Mouse (Mus musculus): ENCODE results near the gene Col8a2. TPM values are rescaled to one million over a fixed set of nuclear protein-coding genes. Genes with fewer than 3 reads are reported as not detected.

The Col8a2 gene
- total and polyA plus RNA-seq, 2 experiments from 2014 or later, result 5.9 to 17.7 TPM

- H3K36me3 ChIP-seq (ENCODE audit: insufficient read depth, low read length), result peaks cover 5% of the 10 kb centered on the region; the same call in 1 of the 2 replicates
- 62% methylated on average over 4 of the region's 4 CpGs for WGBS
- no peak for ATAC-seq
Measured at GRCm38 (mm10) chr4:126339461-126339860, 52.9 kb downstream of the Col8a2 start.

GRCm38 (mm10) chr4:126343451-126343850 is 56.9 kb downstream of the Col8a2 start:
- ATAC-seq, result no peak
- no peaks in the 10 kb centered on the region for H3K4me1 ChIP-seq (ENCODE audit: insufficient read depth, low read length)
- WGBS, result 77% methylated on average over 4 of the region's 4 CpGs

More at GRCm38 (mm10) chr4:126339461-126339860, 52.9 kb downstream of the Col8a2 start:
- no peak for TF ChIP-seq CTCF (IDR thresholded peaks at IDR 0.05; ENCODE audit: low read depth)
- no peak for DNase-seq (ENCODE audit: low spot score)
- no peaks in the 10 kb centered on the region for H3K9me3 ChIP-seq (ENCODE audit: low read length)
- no peaks in the 10 kb centered on the region for H3K4me1 ChIP-seq (ENCODE audit: insufficient read depth, low read length)
- H3K4me2 ChIP-seq (ENCODE audit: low read depth, low read length), result no peak overlapping the region
- no peak overlapping the region for H3K4me3 ChIP-seq (ENCODE audit: low read length)
- no peak overlapping the region for H3K9ac ChIP-seq (replicated peaks; ENCODE audit: low read length)
- H3K27ac ChIP-seq, result no peak overlapping the region
- H3K27me3 ChIP-seq (ENCODE audit: insufficient read depth, low read length), result no peaks in the 10 kb centered on the region

GRCm38 (mm10) chr4:126360069-126360468 is 73.5 kb downstream of the Col8a2 start:
- no peaks in the 10 kb centered on the region for H3K27me3 ChIP-seq (ENCODE audit: insufficient read depth, low read length)
- no peak overlapping the region for H3K9ac ChIP-seq (replicated peaks; ENCODE audit: low read length)
- 98% methylated on average over 1 of the region's 1 CpGs for WGBS
- peaks cover 37% of the 10 kb centered on the region for H3K36me3 ChIP-seq (ENCODE audit: insufficient read depth, low read length)
- no peak for TF ChIP-seq CTCF (IDR thresholded peaks at IDR 0.05; ENCODE audit: low read depth)
- no peak overlapping the region for H3K4me2 ChIP-seq (ENCODE audit: low read depth, low read length)
- no peak for DNase-seq (ENCODE audit: low spot score)
- H3K27ac ChIP-seq, result no peak overlapping the region
- H3K4me1 ChIP-seq (ENCODE audit: insufficient read depth, low read length), result no peaks in the 10 kb centered on the region
- H3K4me3 ChIP-seq (ENCODE audit: low read length), result no peak overlapping the region
- no peak for ATAC-seq
- H3K9me3 ChIP-seq (ENCODE audit: low read length), result no peaks in the 10 kb centered on the region

More at GRCm38 (mm10) chr4:126343451-126343850, 56.9 kb downstream of the Col8a2 start:
- no peak for DNase-seq (ENCODE audit: low spot score)
- no peak for TF ChIP-seq CTCF (IDR thresholded peaks at IDR 0.05; ENCODE audit: low read depth)
- no peak overlapping the region for H3K4me3 ChIP-seq (ENCODE audit: low read length)
- no peak overlapping the region for H3K4me2 ChIP-seq (ENCODE audit: low read depth, low read length)
- H3K27me3 ChIP-seq (ENCODE audit: insufficient read depth, low read length), result no peaks in the 10 kb centered on the region
- no peak overlapping the region for H3K27ac ChIP-seq
- no peak overlapping the region for H3K9ac ChIP-seq (replicated peaks; ENCODE audit: low read length)
- H3K36me3 ChIP-seq (ENCODE audit: insufficient read depth, low read length), result peaks cover 22% of the 10 kb centered on the region
- no peaks in the 10 kb centered on the region for H3K9me3 ChIP-seq (ENCODE audit: low read length)

Other genes with a start within 250 kb of the Col8a2 start
- 33.9 and 45.1 TPM in 2 replicates for gene Mrps15, start 239.9 kb upstream of the Col8a2 start, total RNA-seq (2014; rRNA removed)
- gene Mrps15, start 239.9 kb upstream of the Col8a2 start, polyA plus RNA-seq (2015; fragmentation: Nextera tagmentation; extraction: Ambion mirVana), result 130 and 142 TPM in 2 replicates
- gene Oscp1, start 228.2 kb upstream of the Col8a2 start, total RNA-seq (2014; rRNA removed), result 12.7 and 20.2 TPM in 2 replicates
- gene Oscp1, start 228.2 kb upstream of the Col8a2 start, polyA plus RNA-seq (2015; fragmentation: Nextera tagmentation; extraction: Ambion mirVana), result 43.4 and 46.6 TPM in 2 replicates
- gene Lsm10, start 190.2 kb upstream of the Col8a2 start, total RNA-seq (2014; rRNA removed), result 25.1 and 54.7 TPM in 2 replicates
- 42.8 and 42.9 TPM in 2 replicates for gene Lsm10, start 190.2 kb upstream of the Col8a2 start, polyA plus RNA-seq (2015; fragmentation: Nextera tagmentation; extraction: Ambion mirVana)
- 19.9 and 23.3 TPM in 2 replicates for gene Stk40, start 182.8 kb upstream of the Col8a2 start, total RNA-seq (2014; rRNA removed)
- gene Stk40, start 182.8 kb upstream of the Col8a2 start, polyA plus RNA-seq (2015; fragmentation: Nextera tagmentation; extraction: Ambion mirVana), result 17.6 and 19.7 TPM in 2 replicates
- gene Eva1b, start 139.0 kb upstream of the Col8a2 start, total RNA-seq (2014; rRNA removed), result 24.9 and 25.6 TPM in 2 replicates
- 11.6 and 12.3 TPM in 2 replicates for gene Eva1b, start 139.0 kb upstream of the Col8a2 start, polyA plus RNA-seq (2015; fragmentation: Nextera tagmentation; extraction: Ambion mirVana)
- 0.63 and 1.2 TPM in 2 replicates for gene Sh3d21, start 123.3 kb upstream of the Col8a2 start, total RNA-seq (2014; rRNA removed)
- gene Sh3d21, start 123.3 kb upstream of the Col8a2 start, polyA plus RNA-seq (2015; fragmentation: Nextera tagmentation; extraction: Ambion mirVana), result 2.2 and 2.6 TPM in 2 replicates
- 85.7 and 128 TPM in 2 replicates for gene Thrap3, start 84.0 kb upstream of the Col8a2 start, total RNA-seq (2014; rRNA removed)
- gene Thrap3, start 84.0 kb upstream of the Col8a2 start, polyA plus RNA-seq (2015; fragmentation: Nextera tagmentation; extraction: Ambion mirVana), result 108 and 123 TPM in 2 replicates
- gene Map7d1, start 30.4 kb upstream of the Col8a2 start, total RNA-seq (2014; rRNA removed), result 106 and 109 TPM in 2 replicates
- gene Map7d1, start 30.4 kb upstream of the Col8a2 start, polyA plus RNA-seq (2015; fragmentation: Nextera tagmentation; extraction: Ambion mirVana), result 51.0 and 54.6 TPM in 2 replicates
- 88.9 and 97.4 TPM in 2 replicates for gene Trappc3, start 24.5 kb upstream of the Col8a2 start, total RNA-seq (2014; rRNA removed)
- 187 and 188 TPM in 2 replicates for gene Trappc3, start 24.5 kb upstream of the Col8a2 start, polyA plus RNA-seq (2015; fragmentation: Nextera tagmentation; extraction: Ambion mirVana)
- 64.0 and 73.9 TPM in 2 replicates for gene Adprhl2, start 34.9 kb downstream of the Col8a2 start, total RNA-seq (2014; rRNA removed)
- gene Adprhl2, start 34.9 kb downstream of the Col8a2 start, polyA plus RNA-seq (2015; fragmentation: Nextera tagmentation; extraction: Ambion mirVana), result 73.2 and 73.9 TPM in 2 replicates
- gene Tekt2, start 38.9 kb downstream of the Col8a2 start, total RNA-seq (2014; rRNA removed), result 2.9 and 25.7 TPM in 2 replicates
- gene Tekt2, start 38.9 kb downstream of the Col8a2 start, polyA plus RNA-seq (2015; fragmentation: Nextera tagmentation; extraction: Ambion mirVana), result 16.3 and 17.3 TPM in 2 replicates
- 7.6 and 8.6 TPM in 2 replicates for gene Ago3, start 142.8 kb downstream of the Col8a2 start, total RNA-seq (2014; rRNA removed)
- gene Ago3, start 142.8 kb downstream of the Col8a2 start, polyA plus RNA-seq (2015; fragmentation: Nextera tagmentation; extraction: Ambion mirVana), result 12.8 and 13.5 TPM in 2 replicates
- 42.2 TPM in 2 replicates for gene Ago1, start 181.8 kb downstream of the Col8a2 start, total RNA-seq (2014; rRNA removed)
- gene Ago1, start 181.8 kb downstream of the Col8a2 start, polyA plus RNA-seq (2015; fragmentation: Nextera tagmentation; extraction: Ambion mirVana), result 6.0 and 6.5 TPM in 2 replicates
- gene Ago4, start 246.7 kb downstream of the Col8a2 start, total RNA-seq (2014; rRNA removed), result 6.7 and 9.7 TPM in 2 replicates
- gene Ago4, start 246.7 kb downstream of the Col8a2 start, polyA plus RNA-seq (2015; fragmentation: Nextera tagmentation; extraction: Ambion mirVana), result 3.4 TPM in 2 replicates

Data from hindbrain, postnatal 0 days (tissue).